Mouse (Mus musculus) spleen, postnatal 14 days (tissue): ENCODE measurements around the gene Sash1.

Experiments
- DNase-seq, 2 experiments: peaks; one replicate each; pipeline ENCODE4 v3.0.0; 2021 to 2022; ENCODE audit warnings: low spot score in 2 of 2

Gene Sash1

DNA sequence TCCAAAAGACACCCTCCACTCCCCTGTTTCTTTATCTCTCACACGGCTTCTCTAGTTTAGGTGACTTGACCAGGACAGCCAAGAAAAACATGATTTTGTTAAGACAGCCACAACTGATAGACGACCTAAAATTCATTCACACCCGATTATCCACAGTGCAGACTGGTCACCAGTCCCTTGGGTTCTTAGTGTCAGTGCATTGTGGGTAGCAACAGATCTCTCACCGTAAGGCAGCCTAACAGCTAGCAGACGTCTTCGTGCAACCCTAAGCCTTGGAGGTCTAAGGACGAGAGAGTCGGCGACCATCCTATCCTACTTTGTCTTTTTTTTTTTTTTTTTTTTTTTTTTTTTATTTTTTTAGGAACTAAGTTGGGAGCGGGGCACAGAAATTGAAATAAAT, 34.2 kb downstream of the Sash1 start:
- DNase-seq, result no peak

DNA sequence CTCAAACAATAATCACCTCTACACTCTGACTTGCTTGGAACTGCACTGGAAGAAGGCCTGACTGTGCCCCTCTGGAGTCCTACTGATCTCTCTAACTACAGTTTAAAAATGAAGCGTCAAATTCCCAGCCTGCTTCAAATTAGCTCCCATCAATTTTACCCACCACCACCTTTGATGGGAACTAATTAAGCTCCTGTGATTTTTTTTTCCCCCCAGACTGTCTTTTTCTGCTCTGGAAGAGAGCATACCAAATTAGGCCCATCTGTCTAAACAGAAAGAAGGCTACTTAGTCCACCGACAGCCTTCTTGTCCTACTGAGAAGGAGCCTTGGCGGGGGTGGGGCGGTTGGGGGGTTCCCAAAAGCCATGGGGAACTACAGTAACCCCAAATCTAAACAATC, 37.9 kb downstream of the Sash1 start:
- DNase-seq, result no peak

DNA sequence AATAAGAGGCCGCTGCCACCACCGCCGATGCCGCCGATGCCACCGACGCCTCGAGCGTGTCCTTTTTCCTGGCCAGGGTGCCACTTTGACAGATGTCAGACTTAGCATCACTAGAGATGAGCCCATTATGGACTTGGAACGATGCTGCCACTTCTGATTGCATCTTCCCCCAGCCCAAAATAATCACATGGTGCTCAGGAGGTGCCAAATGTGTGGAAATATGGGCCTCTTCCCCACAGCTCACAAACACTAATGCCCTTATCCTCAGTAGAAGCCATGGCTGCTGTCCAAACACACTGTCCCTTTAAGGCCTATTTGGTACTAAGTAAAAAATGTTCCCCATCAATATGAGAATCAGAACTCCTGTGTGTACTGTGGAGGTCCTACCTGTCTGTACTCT, 39.6 kb downstream of the Sash1 start:
- DNase-seq, result no peak

DNA sequence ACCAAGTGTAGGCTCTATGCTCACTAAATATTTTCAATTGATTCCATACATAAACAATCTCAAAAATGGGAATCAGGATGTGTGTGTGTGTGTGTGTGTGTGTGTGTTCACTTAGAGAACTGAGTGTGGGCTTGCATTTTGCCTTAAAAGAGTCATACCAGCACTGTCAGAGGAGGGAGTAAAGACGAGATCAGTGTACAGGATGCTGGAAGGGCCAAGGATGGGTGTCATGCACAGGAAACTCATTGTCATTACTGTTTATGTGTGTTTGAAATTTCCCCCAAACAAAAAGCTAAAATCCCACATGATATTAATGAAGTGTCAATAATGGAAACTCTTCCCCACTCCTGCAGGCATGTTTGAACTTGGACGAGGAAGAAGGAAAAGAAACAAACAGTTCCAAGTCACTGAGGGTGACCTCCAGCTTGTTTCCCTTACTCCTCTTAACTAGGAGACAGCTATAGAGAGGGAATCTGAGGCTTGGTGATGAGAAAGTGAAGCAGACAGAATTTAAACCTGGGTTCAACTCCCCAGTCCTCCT, 40.6 kb downstream of the Sash1 start:
- no peak for DNase-seq

DNA sequence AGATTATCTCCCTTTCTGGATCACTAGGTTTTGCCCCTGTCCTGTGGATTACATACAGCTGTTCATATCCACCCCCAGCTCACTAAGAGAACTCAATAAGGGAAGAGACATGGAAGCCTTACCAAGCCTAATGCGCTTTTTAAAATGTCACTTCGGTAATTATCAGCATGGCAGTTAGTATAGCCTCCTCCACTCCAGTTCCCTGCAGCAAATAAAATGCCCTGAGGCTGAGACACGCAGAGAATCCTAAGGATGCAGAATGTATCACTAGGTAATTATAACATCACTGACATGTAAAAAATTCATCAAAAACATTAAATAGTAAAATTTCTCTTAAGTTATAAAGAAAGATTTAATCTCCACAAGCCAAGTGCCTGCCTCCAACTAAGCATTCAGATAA, 45.9 kb downstream of the Sash1 start:
- no peak for DNase-seq

DNA sequence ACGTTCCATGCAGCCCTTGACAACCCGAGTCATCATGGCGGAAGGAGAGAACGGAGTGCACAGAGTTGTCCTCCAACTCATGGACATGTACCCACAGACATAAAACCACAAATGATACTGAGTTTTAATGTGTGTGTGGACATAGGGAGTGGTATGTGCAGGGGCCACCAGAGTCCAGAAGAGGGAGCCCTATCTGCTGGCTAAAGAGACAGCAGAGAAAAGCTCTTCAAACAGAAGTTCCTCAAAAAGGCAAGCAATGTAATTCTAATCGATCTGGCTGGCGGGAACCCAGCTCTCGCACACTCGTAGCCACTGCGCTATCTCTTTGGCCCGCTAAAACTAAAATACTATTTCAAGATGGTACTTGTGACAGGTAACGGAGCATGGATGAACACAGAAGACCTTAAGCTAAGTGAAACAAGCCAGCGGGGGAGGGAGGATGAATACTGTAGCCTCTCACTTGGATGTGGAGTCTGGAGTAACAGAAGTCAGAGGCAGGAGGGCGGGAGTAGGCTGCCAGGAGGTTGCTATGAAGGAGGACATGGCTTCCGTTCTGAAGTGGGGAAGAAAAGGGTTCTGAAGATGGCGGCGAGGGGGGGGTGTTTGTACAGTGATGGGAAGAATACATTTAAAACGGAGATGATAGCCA, 51.9 kb downstream of the Sash1 start:
- no peak for DNase-seq

DNA sequence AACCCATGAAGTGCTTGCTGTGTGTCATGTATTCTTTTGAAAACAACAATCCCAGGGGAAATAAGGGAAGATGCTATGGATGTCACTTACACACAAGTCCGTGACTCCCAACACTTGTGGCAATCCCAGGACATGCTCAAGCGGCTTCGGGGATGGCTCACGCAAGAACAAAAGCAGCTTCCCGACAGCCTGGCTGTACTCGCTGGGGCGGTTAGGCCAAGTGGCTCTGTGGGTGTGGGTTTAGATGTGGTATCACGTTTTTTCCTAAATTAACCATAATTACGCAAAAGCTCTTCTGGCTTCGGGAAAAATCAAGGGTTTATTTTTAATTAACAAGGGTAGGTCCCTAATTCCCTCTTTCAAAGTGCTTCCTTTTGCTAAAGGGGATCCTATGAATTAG, 59.6 kb downstream of the Sash1 start:
- no peak for DNase-seq

DNA sequence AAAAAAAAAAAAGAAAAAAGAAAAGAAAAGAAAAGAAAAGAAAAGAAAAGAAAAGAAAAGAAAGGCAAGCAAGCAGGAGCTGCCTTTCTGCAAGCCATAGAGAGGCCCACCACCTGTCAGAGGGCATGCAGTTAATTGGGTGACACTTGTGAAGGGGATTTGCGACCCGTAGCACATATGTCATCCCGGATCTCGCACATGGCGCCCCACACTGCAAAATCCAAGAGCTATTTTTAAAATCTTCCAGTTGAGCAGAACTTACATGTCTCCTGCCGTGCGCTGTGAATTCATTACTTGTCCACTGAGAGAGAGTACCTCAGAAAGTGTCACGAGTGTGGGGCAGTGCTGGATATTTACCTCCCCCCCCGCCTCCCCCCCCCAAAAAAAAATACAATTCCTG, 60.0 kb downstream of the Sash1 start:
- DNase-seq, result no peak

DNA sequence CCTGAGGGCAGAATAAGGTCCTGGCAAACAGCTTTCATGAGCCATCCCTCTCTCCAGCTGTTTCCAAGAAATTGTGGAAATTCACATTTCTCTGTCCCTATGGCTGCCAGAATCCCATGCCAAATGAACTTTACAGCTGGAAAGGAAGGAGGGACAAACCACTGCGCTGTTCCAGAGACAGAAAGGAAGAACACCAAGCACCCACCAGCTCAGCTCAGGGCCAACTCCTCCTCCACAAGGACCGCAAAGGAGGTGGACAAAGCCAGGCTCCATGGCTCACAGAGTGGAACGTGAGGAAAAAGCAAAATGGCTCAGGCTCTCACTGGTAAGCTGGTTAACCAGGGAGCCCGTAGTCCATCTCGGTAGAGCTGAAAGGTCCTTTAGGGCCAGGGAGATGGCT, 67.8 kb downstream of the Sash1 start:
- DNase-seq, result no peak

DNA sequence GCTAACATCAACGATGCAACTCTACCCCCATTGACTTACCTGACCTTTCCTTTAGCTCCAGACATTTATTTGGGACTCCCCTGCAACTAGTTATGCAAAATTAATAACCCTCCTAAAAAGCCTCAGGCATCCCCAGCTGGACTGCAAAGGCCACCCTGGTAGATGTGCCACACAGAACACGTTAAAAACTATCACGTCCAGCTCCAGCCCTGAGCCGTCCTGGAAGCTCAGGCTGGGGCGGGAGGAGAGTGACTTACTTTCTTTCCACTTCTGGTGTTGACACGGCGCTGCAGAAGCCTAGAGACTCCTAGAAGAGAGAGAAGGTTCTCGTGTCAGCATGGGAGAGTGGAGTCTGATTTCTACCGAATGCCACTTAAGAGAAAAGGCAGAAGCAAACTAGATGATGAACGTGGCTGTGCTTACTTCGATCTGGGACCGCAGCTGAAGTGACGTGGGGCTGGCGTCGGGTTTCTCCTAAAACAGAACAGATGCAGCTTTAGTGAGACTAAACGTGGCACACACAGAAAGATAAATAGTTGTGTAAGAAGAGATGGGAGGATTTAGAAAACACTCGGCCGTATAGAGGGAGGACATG, 71.8 kb downstream of the Sash1 start:
- no peak for DNase-seq

DNA sequence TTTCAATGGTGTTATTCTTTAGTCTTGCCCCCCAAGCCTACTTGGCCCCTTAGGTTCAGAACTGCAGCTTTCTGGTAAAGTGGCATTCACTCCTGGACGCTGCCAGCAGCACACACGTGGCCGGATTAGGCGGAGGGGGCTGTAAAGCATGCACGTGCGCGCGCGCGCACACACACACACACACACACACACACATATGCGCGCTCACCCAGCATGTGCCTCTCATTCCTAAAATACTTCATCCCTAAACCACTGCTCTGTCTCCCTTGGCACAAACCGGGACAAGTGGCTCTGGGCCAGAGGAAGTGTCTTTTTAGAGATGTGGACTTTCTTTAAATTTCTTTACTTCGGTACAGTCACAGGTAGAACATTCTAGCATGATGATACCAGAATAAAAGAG, 72.6 kb downstream of the Sash1 start:
- no peak for DNase-seq

DNA sequence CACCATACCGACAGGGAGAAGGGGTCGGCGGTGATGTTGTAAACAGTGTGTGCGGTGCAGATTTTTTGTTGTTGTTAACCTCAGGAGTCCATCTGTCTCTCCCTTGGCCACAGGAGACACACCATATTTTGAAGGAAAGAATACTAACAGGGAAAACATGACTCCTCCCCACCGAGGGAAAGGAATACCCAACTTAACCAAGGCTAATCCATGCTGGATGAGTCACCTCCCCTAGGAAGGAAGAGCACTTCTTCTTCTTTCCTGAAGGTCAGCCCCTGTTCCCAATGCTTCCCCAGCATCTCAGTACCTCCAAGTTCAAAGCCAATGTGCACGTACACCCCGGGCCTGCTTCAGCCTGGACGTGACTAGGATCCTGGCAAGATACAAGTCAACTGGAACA, 73.1 kb downstream of the Sash1 start:
- DNase-seq, result no peak

DNA sequence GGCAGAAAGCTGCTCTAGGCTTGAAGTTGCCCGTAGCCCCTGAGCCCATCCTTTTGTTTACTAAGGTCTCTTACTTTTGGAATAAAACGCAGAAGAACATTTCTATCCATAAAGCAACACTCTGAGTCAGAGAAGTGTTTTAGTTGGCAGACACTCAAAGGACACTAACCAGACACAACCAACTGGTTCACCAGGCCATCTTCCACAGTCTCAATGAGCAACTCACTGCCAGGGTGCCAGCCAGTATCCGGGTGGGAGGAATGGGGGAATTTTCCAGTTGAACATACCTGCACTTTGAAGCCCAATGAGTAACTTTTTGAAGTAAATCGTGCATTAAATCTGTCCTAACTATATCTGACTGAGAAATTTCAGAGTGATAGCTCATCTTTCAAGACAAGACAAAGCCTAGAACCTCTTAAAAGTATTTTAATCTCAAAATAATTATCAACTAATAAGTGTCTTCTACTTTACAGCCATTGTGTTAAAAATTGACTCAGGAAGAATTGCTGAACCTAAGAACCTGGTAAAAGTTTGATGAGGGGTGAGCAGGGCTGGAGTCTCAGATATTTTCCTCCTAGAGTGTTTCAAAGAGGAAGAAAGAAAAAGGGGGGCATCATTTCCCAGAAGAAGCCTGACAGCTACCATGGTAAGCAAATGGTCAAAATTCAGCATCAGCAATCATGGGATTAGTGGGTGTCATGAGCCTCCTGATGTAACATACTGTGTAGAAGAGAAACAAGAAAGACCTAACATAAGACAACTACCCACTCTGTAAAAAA, 74.4 kb downstream of the Sash1 start:
- no peak for DNase-seq

DNA sequence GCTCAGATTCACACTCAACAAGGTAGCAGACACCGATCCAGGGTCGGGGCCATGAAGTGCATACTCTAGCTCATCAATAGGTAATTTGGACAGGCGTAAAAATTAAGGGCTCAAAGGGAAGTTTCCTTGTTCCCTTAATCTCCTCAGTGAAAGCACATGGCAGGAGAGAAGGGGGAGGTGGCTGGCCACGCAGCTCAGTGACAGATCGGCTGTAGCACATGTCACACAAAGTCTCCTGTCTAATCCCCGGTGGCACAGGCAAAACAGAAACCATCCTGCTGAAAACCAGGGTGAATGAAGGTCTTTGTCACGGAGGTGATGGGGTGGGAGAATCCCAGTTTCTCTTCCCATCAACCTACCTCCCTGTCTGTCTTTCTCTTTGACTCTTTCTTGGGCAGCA, 75.4 kb downstream of the Sash1 start:
- DNase-seq, result no peak

DNA sequence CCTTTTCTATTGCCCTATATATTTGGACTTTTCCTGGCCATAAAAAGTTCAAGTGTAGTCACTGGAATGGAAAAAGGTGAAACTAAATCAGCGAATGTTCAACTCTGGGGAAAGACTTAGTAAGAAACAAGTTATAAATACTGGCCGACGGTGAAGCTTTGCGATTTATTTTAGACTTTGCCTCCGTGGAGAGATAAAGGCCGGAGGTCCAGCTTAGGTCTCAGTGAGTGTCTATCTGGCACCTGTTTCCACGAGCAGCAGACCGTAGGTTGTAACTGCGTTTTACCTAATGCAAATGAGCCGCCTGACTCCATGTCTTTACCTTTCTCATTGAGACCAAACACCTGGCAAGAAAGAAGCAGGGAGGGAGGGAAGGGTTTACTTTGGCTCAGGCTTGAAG, 77.5 kb downstream of the Sash1 start:
- no peak for DNase-seq

DNA sequence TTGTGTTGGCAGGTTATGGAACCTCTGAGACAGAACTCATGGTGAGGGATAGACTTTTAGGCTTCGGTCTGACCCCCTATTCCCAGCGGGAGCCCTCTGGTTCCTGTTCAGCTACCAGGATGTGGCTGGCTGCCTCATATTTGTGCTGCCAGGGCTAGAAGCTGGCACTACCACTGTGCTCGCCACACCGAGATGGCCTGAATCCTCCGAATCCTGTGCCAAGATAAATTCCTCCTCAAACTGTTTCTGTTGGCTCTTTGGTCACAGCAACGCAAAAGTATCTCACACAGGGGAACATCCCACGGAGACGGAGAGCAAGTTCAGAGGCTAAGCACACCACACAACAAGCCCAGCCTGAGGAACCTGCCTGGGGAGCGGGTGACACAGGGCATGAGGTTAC, 78.3 kb downstream of the Sash1 start:
- DNase-seq, result no peak

DNA sequence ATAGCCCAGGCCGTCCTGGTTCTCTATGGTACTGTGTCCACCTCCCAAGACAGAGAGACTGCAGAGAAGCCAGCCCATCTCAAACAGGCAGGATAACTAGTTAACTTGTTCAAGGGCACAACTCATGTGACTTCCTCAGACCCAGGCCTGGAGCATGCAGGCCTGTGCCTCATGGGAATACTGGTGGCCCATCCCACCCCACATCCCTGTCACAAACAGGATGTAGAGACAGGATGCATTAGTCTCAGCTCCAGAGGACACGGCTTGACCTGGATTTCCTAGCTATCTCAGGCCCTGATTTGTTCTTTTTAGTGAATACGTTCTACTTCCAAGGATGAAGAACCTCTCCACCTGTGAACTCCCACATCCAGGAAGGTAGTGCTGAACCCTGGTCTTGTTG, 80.5 kb downstream of the Sash1 start:
- no peak for DNase-seq

DNA sequence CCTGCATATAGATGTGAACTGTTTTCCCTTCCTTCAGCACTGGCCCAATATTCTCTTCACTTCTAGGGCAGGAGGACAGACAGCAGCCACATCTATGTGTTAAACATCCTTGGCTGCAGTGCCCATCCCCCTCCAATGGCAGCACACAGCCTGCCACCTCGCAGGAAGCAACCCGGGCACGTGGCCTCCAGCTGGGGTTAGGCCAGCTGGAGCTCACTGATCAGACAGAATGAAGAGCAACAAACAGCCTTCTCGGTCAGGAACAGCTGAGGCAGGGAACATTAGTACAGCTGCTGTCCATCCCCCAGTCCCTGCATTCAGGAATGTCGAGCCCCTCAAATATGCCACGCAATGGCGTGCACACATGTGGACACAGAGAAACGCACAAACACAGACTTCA, 81.6 kb downstream of the Sash1 start:
- DNase-seq, result no peak

DNA sequence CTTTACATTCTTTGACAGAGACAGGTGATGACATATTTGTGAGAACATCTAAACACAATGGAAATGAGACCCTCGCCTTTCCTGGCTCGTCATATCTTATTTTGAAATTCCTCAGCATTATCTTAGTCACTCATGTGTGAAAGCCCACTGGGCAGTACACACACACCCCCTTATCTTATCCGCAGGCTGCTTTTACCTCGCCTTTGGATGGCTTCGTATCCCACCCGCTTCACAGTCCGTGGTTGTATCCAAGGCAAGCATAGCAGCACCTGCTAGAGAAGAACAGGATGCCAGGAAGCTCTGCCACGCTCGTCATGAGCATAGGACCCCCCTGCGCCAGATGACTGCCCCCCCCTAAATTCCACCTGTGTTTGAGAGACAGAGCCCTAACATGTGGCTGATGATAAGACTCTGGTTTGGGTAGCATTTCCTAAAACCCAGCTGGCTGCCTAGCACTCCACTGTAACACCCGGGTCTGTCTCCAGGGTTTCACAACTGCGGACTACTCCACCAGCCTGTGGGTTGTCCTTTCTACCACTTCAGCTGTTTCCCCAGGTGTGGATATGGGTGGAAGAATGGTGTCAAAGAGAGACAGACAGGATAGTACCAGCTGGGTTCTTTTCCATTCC, 84.0 kb downstream of the Sash1 start:
- DNase-seq, result no peak

DNA sequence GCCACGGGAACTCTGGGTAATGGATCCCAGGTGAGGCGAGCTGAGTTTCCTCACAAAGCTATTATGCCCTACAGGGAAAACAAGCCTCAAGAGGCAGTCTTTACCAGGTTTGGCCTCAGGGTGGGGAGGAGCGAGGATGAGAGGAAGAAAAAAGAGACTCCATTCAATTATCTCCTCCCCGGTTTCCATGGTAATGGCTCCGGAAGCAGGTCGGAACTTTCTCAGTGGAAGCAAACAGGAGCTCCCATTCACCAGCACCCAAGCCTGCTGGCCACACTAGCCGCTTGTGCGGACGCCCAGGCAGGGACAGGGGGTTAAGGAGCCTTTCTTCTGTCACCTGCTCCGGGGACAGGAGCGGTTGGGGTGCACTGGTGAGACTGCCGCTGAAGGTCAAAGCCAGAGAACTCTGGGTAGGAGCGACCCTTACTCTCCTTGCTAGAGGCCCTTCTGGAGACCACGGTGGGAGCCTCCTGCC, 84.7 kb downstream of the Sash1 start:
- DNase-seq, result no peak

DNA sequence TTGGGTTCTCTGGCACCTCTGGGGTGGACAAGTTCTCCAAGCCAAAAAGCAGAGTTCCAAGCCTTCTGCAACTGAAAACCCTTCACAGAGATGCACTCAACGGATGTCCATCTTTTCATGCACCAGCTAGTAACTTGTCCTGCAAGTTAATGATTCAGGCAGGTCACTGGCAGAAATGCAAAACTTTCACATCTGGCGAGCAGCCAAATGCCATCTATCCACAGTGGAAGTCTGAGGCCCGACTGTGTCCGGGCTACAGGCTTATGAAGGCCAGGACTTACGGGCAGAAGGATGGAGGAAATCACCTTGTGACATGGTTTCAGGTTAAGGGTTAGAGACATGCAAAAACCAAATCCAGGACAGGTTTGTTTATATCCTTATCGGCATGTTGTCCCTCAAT, 88.0 kb downstream of the Sash1 start:
- no peak for DNase-seq

DNA sequence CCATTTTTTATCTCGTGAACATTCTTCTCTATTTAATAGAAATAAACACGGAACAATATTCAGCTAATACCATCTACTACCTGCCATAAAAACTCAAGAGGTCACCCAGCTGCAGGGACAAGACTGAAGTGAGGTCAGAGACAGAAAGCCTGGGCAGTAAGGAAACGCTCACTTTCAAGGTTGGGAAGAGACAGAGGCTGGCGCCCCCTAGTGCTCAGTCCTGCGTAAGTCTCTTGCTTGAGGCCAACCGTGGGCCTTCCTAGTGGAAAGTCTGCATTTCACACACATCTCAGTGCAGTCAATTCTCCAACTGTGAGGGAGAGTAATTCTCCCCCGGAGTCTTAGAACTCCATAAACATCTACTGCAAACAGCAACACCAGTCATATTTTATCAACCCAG, 90.5 kb downstream of the Sash1 start:
- DNase-seq, result peak in 1 of 2 experiments; percentile 23
